Mouse (Mus musculus) R1 (cell line): ENCODE measurements around the gene Sel1l.
A peak's percentile ranks its signal among the peaks of the same experiment; 100 is the strongest.

Experiments
- DNase-seq: peaks from one replicate; pipeline ENCODE4 v3.0.0-alpha.2; 2018; ENCODE audit warnings: low read depth, low spot score

The Sel1l gene

DNA sequence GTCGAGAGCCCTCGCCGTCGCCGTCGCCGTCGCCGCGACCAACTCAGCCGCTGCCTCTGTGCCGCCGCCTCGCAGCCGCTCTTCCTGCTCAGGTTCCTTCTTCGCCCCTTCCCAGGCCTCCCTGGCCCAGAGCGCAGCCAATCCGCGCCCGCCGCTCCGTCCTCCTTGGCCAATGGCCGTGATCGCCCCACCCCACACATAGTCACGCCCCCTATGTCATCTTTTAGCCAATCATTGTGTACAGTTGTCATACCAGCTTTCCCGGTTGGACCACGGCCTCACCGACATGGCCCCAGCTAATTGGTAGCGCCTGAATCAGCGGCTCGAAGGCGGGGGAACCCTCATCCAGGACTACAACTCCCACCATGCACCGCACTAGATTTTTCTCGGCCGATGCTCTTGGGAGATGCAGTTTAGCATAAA is at the start of gene Sel1l:
TSS of gene Sel1l (minus strand) at position 113 of the 423 bp plus-strand sequence.
- DNase-seq = peak; percentile 99

DNA sequence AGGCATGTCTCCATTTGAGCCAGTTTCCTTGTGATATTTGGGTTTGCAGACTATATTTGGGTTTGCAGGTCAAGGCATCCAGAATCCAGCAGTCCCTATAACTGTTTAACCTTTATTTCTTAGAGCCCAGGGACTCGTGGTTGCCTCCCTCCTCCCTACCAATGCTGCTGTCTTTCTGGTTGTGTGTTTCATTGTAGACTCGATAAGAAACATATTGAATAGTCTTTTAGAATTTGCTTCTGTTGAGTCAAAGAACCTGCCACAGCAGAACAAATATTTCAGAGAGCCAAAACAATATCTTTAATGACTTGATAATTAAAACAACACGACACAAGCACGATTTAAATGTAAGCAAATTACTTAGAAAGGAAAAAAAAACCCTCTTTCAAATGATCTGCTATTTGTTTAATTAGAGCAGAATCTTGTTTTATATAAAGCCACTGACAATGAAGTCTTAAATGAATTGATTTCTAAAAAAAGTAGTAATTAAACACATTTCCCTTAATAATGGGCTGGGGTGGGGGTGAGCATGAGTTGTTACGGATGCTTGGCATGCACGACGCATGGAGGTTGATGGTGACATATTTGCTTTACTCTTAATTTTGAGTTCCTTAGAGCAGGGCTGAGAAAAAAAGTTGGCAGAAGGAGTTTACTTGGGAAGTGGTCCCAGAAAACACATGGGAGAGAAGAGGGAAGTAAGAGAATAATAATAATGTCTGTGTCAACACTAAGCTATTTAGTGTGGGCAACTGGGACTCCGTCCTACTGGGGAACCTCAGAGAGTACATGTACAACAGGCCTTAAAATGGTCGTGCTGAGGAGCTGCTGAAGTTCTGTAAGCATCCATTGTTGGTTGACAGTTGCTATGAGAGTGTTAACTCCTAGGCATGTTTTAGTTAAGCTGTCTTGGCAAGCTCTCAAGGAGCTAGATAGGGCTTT is 43.9 kb upstream of the Sel1l start:
- DNase-seq = no peak

DNA sequence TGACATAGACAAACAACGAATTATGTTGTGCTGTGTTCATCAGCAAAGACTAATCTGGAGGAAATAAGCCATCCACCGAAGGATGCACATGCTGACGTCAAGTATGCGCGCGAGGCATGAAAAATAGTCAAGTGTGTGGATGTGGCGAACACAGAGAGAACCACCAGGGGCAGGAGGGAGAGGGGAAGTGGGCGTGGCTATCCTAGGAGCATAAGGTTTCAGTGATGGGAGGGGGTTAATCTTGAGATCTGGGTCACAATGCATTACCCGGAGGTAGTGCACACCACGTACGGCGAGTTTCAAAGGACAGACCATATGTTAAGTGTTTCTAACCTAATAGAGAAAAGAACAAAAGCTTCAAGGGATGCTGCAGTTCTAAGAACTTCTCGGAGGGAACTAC is 31.5 kb upstream of the Sel1l start:
- peak; percentile 67 for DNase-seq

DNA sequence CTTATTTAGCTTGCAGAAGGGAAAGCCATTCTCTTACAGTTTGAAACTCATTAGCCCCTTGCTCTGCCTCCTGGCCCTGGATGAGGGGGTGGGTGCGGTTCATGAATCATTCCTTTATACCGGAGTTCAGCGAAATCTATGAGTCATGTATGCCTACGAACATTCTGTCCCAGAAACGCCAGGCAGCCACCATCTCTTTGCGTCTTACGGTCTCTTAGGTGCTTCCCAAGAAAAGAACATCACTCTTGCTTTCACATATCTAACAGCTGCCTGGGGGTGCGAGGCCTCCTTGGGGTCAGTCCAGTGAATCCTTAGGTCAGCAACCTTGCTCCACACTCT is 29.9 kb upstream of the Sel1l start:
- DNase-seq = no peak

DNA sequence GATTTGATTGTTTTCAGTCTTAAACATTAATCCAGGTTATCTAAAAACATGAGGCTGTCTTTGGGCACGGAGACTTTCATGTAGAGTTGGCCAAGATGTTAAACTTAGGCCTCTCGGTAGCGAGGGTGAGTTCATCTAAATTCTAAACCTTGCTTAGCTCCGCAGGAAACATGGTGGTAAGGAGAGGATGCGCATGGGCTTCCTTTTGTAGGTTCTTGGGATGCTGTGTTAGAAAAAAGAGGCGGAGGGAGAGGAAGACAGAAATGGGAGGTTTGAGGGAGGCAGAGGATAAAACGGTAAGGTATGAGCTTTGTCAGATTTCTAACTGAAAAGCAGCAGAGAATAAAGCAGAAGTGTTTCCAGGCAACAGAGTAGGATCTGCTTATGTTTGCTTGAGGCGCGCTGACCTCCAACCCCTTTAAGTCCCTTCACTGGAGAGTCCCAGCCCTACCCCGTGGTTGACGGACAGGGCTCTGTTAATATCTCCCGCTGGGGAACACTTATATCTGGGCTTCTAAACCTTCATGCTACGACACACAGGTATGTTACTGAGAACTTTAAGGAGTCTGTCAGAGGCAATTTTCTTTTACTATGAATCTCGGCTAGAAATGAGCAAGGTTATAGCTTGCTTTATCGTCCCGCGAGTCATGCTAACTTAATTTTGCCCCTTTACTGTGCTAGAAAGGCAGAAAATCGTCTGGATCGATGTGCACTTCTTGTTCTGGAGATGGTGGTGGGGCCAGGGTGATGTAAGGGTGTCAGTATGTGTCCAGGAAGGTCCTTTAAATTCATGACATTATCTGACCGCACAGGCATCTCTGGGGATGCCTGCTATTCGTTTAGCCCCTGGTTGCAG is 29.3 kb upstream of the Sel1l start:
- DNase-seq = no peak

DNA sequence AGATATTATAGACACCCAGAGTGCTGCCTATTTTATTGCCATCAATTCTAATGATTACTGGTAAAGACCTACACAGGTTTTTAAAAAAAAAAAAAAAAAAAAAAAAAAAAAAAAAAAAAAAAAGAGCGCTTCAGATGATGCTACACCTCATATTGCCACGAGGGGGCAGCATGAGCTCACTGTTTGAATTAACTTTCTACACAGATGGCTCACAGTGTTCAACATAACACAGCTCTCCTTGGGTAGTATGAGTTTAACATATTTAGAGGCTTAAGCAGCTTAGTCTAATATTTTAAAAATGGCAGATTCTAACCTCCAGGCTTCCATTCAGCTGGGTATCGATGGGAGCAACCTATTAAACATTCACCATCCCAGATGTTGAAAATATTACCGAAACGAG is 28.7 kb upstream of the Sel1l start:
- peak; percentile 50 for DNase-seq

DNA sequence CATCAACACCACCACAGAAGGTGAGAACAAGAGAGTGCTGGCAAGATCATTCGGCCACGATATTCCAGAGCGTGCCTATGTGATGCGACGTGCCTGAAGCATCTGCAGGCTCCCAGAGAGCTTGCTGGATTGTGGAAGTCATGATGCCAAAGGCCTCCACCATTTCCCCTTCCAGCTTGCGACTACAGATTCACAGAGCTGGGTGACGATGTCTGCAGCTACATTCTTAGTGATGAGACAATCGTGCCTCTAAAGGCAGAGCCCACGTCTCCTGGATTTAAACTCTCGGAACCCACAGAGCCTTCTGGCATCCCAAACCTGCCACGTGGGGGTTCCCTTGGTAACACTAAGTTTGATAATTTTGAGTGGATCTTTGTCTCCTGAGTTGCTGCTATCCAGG is 21.7 kb upstream of the Sel1l start:
- no peak for DNase-seq

DNA sequence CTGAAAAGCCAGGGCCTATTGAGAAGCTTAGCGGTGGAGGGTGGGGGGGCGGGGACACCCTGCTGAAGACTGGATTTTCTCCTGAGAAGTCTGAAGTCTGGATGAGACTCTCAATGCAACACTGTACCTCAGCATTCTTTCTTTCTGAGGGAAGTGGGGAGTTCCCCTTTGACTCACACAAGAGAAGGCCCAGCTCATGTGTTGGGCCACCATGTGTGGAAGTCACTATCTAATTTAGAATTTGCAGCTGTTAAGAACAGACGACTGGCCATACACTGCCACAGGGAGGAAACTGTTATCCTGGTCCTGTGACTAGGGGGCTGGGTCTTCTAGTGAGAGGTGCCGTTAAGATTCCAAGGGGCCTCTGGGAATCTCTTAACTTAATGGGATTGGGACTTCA is 20.4 kb upstream of the Sel1l start:
- DNase-seq = no peak

DNA sequence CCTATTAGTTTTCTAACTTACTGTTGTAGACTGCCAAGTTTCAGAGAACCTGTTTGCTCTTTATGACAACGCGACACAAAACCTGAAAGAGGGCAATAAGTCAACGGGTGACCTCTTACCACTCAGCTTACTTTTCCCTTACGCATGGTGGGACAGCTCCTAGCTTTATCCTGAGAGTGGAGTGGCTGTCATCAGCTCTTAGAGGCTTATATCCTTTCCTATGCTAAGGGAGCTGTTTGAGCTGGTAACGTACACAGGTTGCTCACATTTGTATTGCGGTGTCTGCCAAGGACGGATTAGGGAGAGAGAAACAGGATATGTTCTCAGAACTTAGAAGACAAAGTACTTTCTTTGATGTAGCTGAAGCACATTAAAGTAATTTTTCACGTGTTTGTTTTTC is 5.4 kb upstream of the Sel1l start:
- no peak for DNase-seq

DNA sequence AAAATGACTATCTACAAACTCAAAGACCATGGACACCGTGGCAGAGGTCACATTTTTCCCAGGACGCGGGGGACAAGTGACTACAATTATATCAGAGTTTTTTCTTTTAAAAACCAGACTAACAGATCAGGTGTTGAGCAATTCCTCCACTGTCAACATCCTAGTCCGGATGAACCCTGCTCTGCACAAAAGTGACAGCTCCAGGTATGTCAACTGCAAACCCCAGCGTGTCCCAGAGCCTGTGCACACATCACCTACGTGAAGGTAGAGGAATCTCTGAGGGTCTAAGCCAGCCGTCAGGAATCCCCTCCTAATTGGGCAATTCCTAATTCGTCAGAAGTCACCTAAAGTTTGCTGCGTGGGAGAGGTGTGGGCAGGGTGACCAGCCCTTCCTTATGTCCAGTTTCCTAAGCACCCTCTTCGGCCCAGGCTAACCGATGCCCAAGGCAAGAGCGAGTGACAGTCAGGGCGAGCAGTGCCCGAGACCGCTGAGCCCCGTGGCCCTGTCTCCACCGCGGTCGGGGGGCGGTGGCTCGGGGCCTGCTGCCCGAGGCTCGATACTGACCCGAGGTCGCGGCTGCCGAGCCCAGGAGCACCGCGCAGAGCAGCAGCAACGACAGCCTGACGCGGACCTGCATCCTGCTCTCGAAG is 438 bp downstream of the Sel1l start:
- no peak for DNase-seq

DNA sequence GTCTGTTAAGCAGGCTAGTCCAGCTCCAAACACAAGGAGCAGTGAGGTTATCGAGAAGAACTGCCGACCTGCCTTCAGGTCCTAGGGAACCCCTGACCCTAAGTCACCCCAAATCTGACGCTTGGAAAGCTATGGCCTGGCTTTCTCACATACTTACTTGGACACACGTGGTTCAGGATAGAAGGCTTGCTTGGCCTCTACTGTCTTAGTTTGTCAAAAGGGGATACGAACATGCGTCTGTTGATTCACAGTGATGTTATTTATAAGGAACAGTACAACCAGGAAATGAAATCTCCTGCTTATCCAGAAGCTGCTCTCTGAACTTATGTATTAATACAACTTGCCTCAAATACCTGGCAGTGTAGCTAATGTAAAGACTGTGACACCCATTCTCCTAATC is 2.9 kb downstream of the Sel1l start:
- no peak for DNase-seq

DNA sequence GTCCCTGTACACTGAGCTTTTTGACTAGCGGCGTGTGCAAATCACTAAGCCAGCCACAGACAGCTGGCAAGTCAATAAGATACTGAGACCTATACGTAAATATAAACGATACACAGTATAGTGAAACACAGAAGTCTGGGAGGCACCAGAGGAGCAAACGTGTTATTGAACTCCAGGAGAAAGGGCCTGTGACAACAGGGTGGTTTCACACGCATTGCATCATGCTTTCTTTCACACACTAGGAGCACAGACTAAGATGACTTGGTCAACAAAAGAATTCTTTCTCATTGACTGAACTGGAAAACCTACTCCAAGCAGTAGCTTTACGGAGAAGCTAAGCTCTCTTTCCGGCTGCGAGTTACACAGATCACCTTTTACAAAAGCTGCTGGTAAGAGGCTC is 3.6 kb downstream of the Sel1l start:
- DNase-seq = no peak

DNA sequence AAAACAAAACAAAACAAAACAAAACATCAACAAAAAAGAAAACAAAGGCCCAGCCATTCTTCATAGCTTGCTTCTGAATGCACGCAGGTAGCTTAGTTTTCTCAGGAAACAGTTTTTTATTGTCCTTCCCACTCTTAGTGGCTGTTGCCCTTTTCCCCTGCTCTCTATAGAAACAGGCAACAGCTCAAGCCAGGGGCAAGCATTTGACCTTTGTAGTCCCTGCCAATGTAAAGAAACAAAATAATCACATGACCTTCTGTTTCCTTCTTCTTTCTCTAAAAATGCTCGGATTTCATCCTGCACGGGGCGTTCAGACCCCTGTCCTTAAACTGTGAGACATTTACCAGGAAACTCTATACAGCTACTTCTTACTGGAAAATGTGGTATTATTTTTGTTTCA is 4.4 kb downstream of the Sel1l start:
- DNase-seq = peak; percentile 24

DNA sequence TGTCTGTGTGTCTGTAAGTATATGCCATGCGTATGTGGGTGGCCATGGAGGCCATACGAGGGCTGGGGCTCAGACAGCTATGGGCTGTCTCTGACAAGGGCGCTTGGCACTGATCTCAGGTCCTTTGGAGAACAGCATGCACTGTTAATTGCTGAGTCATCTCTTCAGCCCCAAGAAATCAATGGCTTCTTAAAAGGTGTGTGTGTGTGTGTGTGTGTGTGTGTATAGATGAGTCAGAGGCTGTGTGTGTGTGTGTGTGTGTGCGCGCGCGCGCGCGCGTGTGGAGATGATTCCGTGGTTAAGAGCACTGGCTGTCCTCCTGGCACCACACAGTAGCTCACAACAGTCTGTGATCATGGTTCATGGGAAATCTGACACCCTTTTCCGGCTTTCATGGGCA is 5.1 kb downstream of the Sel1l start:
- DNase-seq = peak; percentile 11

DNA sequence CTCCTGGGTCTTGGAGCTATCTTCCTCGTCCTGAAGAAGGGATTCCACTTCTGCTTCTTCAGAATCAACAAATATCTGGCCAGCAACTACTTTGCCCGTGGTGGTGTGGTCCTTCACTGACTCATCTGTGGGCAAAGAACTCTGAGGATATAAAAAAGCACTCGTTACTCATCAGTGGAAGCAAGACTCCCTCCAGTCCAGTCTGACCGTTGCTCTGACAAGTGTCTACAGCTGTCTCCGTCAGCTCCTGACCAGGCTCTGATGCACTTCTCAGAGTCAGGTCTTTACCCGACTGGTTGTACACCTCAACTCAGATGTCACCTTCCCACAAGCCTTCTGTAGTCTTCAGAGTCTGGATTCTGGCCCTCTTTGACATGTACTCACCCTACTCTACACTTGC is 7.2 kb downstream of the Sel1l start:
- no peak for DNase-seq

DNA sequence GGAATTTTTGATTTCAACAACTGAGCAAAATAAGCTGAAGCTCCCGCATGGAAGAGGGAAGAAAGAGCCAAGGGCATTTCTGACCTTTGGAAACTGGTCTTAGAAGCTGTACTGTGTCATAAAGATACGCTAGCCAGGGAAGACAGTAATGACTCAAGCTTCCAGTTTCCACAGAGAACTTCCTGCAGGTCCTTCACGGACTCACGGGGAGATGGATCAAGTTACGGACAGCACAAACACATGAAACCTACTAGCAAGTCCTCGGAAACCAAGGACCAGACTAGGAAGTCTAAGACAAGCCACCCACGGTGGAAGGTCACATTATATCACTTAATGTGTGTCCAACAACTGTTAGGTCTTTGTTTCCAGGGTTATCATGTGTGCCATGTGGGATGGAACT is 10.7 kb downstream of the Sel1l start:
- DNase-seq = no peak

DNA sequence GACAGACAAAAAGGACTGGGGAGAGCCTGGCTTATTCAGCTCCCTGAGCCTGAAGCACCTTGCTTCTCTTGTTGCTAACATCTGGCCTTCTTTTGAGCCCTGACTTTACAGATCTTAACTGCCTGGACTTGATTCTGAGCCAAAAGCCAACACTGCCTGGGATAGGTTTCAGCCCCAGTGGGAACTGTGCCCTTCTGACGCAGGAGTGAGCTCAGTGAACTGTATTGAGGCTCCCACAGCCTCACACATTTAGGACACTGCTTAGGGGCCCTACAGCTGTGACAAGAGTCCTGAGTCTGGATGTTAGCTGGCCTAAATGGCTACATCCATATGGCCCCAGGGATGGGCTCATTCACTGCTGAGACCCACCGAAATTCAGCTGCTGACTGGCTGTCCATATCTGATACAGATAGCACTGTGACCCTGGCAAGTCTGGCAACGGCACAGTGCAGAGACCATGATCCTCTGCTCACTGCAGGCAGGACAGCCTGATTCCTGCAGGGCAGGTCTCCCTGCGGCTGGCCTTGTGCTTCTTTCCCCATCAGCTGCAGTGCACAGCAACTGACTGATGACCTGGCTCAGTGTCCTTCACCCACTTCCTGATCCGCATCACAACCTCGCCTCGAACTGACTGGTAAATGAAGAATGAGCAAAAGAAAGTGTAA is 11.4 kb downstream of the Sel1l start:
- DNase-seq = no peak

DNA sequence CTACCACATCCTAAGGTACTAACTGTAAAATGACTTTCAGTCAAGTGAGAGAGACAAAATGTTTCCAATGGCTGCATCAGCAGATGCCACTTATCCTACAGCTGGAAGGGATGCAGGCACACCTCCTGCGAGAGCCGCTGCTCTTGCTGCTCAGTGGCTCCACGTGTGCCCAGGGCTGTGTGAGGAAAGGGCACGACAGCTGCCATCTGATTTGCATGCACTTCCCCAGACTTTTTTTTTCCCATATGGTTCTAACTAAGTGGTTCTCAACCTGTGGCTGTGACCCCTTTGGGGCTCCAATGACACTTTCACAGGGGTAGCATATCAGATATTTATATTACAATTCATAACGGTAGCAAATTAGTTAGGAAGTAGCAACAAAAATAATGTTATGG is 15.0 kb downstream of the Sel1l start:
- DNase-seq = no peak

DNA sequence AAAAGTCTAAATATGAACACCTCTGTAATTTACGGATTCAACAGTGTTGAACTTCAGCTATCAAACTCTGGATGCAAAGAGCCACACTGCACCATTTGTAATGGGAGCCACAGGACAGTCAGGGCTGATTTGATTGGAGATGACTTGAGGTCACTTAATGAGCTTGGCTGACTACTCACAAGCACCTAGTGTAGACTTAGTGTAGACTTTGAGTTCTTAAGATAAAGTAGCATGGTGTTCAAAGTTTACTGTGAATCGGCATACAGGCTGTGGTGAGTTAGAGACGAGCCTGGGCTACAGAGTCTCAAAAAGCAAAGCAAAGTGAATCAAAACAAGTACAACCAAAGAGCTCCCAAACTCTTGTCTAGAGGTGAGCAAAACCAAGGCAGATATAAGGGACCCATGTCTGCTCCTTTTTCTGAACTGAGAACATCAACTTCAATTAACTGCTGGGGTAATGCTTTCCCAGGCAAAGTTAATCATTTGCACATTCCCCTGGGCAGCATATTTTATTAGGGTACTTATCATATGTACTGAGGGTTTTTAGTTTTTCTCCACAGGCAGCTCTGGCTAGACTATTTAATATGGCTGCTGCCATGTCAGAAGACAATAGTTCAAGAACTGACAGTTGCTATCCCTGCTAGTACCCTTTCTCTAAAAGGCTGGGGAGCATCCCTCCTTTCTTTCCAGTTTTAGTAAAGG is 15.6 kb downstream of the Sel1l start:
- no peak for DNase-seq

DNA sequence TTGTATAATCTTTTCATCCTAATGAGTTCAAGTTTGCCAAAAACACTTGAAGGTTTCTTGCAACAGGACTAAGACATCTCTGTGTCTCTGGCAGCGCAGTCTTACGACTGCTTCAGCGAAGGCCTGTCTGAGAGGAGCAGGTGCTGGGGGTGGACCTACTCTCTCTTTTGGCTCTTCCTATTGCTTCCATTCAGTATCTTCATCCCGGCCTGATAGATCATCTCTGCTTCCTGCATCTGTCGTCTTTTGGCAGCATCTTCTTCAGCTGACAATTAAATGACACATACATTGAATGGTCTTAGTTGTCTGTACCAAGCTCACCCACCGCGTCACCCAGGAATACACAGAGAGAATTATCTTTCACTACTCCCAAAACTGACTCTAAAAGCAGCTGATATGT is 17.5 kb downstream of the Sel1l start:
- no peak for DNase-seq

DNA sequence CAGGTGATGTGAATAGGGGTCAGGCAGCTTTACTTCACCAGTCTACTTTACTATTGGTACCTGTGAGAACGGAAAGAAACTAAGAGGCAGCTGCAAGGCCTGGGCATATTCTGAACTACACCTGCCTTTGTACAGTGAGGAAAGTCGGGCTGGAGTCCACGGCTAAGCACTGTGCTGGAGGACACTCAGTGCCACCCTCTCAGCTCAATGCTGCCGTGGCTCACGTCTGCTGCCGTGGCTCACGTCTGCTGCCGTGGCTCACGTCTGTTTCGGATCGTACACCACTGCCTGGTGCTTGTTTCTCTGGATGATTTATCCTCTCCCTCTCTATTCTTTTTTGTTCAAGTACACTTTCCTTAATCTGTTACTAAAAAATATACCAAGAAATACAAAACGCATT is 28.5 kb downstream of the Sel1l start:
- DNase-seq = no peak
